Mouse (Mus musculus) c-Kit-negative CD71-positive TER-119-positive erythroid progenitor cells, embryonic 14.5 days (primary cell): ENCODE measurements around the gene Foxj3.
"Not testable (repeated sequence)": the region's sequence is repeated elsewhere in the genome, so short reads cannot be mapped to it uniquely, and the experiment has no call there.

Experiments used
- DNase-seq: peaks from one replicate; pipeline ENCODE4 v3.0.0-alpha.2; 2013; ENCODE audit warnings: low read depth, low spot score

Foxj3 gene

GRCm38 (mm10) chr4:119536615-119537014, at the start of gene Foxj3:
Gene Foxj3, plus strand, starts transcription at chr4:119537004.
- not testable (repeated sequence) for DNase-seq

DNA sequence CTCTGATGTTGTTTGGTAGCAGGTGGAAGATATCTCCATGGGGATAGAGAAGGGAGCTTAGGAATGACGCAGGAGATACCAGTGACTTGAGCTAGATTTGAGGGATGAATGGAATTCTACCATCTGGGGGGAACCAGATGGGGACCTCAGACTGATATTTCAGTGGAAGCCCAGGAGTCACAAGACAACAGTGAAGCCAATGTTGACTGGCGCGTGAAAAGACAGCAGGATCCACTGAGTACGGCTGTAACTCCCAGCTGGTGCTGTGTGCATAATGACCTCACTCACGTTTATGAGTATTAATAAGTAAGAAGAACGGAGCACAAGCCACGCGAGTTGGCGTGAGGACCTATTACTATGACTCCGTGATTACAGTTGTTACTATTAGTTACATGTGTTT, 47.1 kb upstream of the Foxj3 start:
- no peak for DNase-seq

DNA sequence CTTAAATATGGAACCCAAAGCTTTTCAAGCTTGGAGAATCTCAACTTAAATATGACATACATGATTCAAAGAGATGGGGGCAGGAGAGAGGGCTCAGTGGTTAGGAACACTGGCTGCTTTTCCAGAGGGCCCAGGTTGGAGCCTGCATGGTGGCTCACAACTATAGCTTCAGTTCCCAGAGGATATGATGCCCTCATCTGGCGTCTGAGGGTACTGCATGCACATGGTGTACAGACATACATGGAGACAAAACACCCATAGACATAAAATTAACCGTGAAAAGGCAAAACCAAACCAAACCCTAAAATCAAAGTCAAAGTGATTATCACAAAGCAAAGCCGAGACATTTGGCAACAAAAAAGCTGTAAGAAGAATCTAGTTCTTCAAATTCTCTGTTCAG, 46.0 kb upstream of the Foxj3 start:
- peak; percentile 15 for DNase-seq

GRCm38 (mm10) chr4:119492291-119492932, 44.4 kb upstream of the Foxj3 start, which contains the start of gene Rimkla:
Gene Rimkla, minus strand, starts transcription at chr4:119492628.
- DNase-seq: no peak

DNA sequence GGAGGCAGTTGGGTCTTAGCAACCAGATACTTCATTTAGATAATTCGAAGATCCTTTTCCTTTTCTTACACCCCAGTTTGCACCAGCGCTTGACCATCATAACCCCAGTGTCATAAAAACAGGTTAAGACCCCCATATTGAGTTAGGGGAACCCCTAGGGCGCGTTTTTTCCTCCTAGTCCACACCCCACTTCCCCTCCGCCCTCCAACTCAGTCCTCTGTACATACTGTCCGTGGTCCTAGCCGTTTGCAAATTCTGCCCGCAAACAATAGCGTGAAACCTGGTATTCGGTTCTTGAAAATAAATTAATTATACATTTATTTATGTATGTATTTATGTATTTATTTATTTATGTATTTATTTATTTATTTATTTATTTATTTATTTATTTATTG, 43.9 kb upstream of the Foxj3 start:
- DNase-seq: no peak

GRCm38 (mm10) chr4:119498319-119498848, 38.4 kb upstream of the Foxj3 start:
- DNase-seq: no peak

GRCm38 (mm10) chr4:119511591-119511990, 25.2 kb upstream of the Foxj3 start:
- DNase-seq: no peak

DNA sequence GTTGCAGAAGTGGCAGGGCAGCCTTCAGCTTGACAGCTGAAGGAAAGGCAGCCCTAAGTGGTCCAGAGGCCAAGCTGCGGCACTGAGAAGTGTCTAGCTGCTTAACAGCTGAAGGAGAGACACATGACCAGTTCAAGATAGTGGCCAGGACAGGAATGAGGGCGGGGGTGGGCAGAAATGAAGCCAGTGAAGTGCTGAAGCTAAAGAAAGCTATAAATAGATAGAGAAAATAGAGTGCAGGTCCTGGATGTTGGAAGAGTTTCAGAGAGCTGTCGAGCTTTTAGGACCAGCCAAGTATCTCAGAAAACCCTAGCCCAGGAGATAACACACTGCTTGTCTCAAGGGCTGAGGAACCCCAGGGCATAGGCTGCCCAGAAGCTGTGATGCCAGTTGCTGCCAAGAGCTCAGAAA, 24.1 kb upstream of the Foxj3 start:
- no peak for DNase-seq

GRCm38 (mm10) chr4:119523575-119523974, 13.2 kb upstream of the Foxj3 start:
- DNase-seq: no peak

GRCm38 (mm10) chr4:119524010-119524409, 12.8 kb upstream of the Foxj3 start:
- DNase-seq: no peak

DNA sequence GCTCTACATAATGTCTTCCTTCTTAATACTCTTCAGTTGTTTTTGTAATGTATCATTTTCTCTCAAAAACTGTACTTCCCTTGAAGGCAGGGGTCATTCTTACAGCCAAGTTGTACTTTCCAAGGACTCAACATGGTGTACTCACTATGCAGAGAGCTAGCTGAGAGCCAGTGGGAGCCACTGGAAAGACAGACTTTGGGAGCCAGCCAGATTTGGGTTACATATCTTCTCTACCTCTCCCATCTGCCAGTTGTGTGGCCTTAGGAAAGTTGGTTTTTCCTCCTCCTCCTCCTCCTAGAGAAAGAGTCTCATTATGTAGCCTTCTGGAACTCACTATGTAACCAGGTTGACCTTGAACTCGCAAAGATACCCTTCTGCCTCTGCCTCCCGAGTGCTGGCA, 12.3 kb upstream of the Foxj3 start:
- no peak for DNase-seq

GRCm38 (mm10) chr4:119526329-119526845, 10.4 kb upstream of the Foxj3 start:
- DNase-seq: no peak

GRCm38 (mm10) chr4:119531813-119532212, 5.0 kb upstream of the Foxj3 start:
- DNase-seq: no peak

GRCm38 (mm10) chr4:119535103-119535502, 1.7 kb upstream of the Foxj3 start:
- DNase-seq: no peak

DNA sequence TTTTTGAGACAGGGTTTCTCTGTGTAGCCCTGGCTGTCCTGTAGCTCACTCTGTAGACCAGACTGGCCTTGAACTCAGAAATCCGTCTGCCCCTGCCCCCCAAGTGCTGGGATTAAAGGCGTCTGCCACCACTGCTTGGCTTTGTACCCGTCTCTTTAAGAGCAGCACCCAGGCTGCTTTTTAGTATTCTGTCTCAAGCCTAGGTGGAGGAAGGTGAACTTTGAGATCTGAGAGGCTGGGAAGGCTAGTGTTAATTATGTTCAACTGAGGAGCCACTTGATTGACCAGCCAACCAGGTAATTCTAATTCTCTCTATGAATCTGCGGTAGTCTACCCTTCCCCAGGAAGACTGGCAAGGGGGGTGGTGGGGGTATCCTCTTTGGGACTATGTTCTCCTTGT, 632 bp downstream of the Foxj3 start:
- DNase-seq: no peak

- DNase-seq: peak; percentile 78
Observed at GRCm38 (mm10) chr4:119539031-119539824, 2.4 kb downstream of the Foxj3 start, which contains the start of gene Frg2f1. Gene Frg2f1, minus strand, starts transcription at chr4:119539529.

- peak; percentile 16 for DNase-seq
Observed at GRCm38 (mm10) chr4:119539836-119540532, 3.2 kb downstream of the Foxj3 start.

- no peak for DNase-seq
Observed at GRCm38 (mm10) chr4:119540533-119540890, 3.7 kb downstream of the Foxj3 start.

DNA sequence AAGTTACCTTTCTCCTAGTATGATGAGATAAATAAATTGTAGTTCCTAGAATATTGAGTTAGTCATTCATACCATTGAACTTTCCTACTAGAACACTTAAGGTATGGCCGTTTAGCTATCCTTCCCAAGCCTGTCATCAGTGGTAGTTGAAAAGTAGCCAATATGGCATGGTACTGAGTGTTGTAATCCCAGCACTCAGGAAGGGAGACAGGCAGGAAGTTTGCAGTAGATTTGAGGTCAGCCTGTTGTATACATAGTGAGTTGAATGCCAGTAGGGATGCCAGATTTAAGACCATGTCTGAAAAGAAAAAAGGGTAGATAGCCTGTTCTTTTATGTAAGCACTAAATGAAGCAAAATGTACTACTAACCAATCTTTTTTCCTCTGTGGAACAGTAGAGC, 14.1 kb downstream of the Foxj3 start:
- no peak for DNase-seq

DNA sequence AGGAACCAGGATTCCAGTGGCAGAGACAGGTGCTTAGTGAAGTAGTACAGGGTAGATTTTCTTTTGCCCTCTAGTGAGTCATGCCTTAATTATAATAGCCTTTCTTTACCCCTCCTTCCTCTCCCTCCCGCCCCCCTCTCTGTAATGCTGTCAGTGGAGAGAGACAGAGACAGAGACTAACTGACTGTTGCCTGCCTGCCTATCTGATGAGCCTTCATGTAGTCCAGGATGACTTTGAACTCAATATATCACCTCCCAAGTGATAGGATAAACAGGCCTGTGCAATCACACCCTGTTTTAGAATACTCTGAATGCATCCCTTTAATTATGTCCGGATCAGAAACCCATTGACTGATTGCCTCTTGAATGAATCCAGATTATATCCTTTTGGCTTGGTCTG, 18.7 kb downstream of the Foxj3 start:
- DNase-seq: no peak

GRCm38 (mm10) chr4:119563136-119563535, 26.3 kb downstream of the Foxj3 start:
- DNase-seq: no peak

DNA sequence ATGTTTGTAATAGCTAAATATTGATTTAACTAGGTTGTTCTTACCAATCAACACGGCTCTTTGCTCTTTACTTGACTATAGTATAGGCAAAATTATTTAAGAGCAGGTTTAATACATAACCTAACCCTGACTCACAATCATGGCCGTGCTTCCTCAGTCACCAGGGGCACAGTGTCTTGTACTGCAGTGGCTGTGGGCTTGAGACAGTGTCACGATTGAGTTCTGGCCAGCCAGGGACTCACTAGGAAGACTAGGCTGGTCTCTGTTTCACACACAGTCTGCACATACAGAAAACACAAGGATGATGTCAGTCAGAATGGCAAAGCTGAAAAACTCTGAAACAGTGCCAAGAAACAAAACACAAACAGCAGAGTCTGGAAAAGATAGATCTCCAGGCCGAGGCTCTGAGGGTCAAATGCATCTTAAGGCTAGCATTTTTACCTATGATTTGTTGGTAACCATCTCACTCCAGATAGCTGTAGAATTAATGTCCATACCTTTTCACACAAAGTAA, 29.6 kb downstream of the Foxj3 start:
- DNase-seq: no peak
